Mouse (Mus musculus) CH12.LX (cell line): ENCODE results near the gene Erbb2. TPM values are rescaled to one million over a fixed set of nuclear protein-coding genes. Genes with fewer than 3 reads are reported as not detected.

Experiments
- DNase-seq: peaks from one replicate; pipeline ENCODE4 v3.0.0-alpha.2; 2013; ENCODE audit errors: extremely low read depth
- H3K27ac ChIP-seq: 2 replicates; pipeline ENCODE4 v1.5.1; 2012; ENCODE audit warnings: low read depth, mild to moderate bottlenecking, control low read depth, moderate library complexity; ENCODE audit not compliant: insufficient read depth
- H3K27me3 ChIP-seq: replicated peaks from 2 replicates; pipeline ENCODE3; 2012; ENCODE audit warnings: inconsistent platforms
- H3K36me3 ChIP-seq, 2 experiments: replicated peaks in 1 of 2; 2 replicates each; pipeline versions ENCODE3 to v1.6.1; 2012; ENCODE audit warnings: inconsistent platforms in 1 of 2, low read length in 1 of 2, mild to moderate bottlenecking in 1 of 2, mixed read lengths in 1 of 2, moderate library complexity in 1 of 2; ENCODE audit not compliant: control insufficient read depth in 1 of 2, insufficient read depth in 1 of 2
- H3K4me1 ChIP-seq, 2 experiments: 2 replicates each; pipeline ENCODE4 v1.6.1; 2012; ENCODE audit warnings: inconsistent platforms in 1 of 2, moderate library complexity in 1 of 2; ENCODE audit not compliant: insufficient read depth in 2 of 2, control insufficient read depth in 1 of 2
- H3K4me2 ChIP-seq: 2 replicates; pipeline ENCODE4 v1.6.1; 2012; ENCODE audit warnings: low read depth, mild to moderate bottlenecking, control low read depth; ENCODE audit not compliant: poor library complexity, insufficient read depth, severe bottlenecking
- H3K4me3 ChIP-seq, 3 experiments: fragments of 150-350 bp in 1 of 3; sonication (generic) in 1 of 3; replicated peaks in 1 of 3; 2 replicates each; pipeline versions ENCODE3 to v1.5.1; 2011 to 2012; ENCODE audit warnings: low read depth in 2 of 3, low read length in 2 of 3, mild to moderate bottlenecking in 2 of 3, moderate library complexity in 2 of 3, control low read depth in 1 of 3, improper control_type of control experiment in 1 of 3, inconsistent platforms in 1 of 3, mixed read lengths in 1 of 3; ENCODE audit not compliant: poor library complexity in 1 of 3
- H3K79me2 ChIP-seq: replicated peaks from 2 replicates; pipeline ENCODE4 v1.6.1; 2012; ENCODE audit warnings: mild to moderate bottlenecking, moderate library complexity; ENCODE audit not compliant: control insufficient read depth, poor library complexity, insufficient read depth, severe bottlenecking; ENCODE audit errors: extremely low read depth
- H3K9ac ChIP-seq: 2 replicates; pipeline ENCODE4 v1.6.1; 2012; ENCODE audit warnings: low read depth, mild to moderate bottlenecking, control low read depth, moderate library complexity; ENCODE audit not compliant: insufficient read depth
- H3K9me3 ChIP-seq: replicated peaks from 2 replicates; pipeline ENCODE3; 2012; ENCODE audit warnings: low read length, inconsistent platforms, mixed read lengths
- JUN ChIP-seq: IDR thresholded peaks from 2 replicates; pipeline ENCODE4 v1.6.1; 2011; ENCODE audit warnings: low read depth, mild to moderate bottlenecking, low read length, improper control_type of control experiment, moderate library complexity; ENCODE audit not compliant: insufficient read depth
- JUND ChIP-seq: conservative IDR thresholded peaks from 2 replicates; pipeline ENCODE4 v1.6.1; 2011; ENCODE audit warnings: low read depth, low read length, improper control_type of control experiment
- MAFK ChIP-seq: IDR thresholded peaks from 2 replicates; pipeline ENCODE4 v1.6.1; 2011; ENCODE audit warnings: low read length, improper control_type of control experiment; ENCODE audit not compliant: insufficient replicate concordance
- POLR2A ChIP-seq: IDR thresholded peaks from 2 replicates; pipeline ENCODE4 v1.6.1; 2011; ENCODE audit warnings: low read depth, mild to moderate bottlenecking, improper control_type of control experiment, low read length
- ZKSCAN1 ChIP-seq: IDR thresholded peaks from 2 replicates; pipeline ENCODE4 v1.6.1; 2012; ENCODE audit warnings: low read depth, inconsistent platforms, low read length, improper control_type of control experiment, borderline replicate concordance
- dilution Hi-C: fragments of 300-500 bp; cut with MboI; formaldehyde crosslinking; loops from 2 replicates; pipeline ENCODE4 v1.14.3; 2020; ENCODE audit warnings: low sequenced_read_pairs; ENCODE audit not compliant: extremely low pct_unique_long_range_greater_than_20kb, extremely low pct_ligation_motif_present
- in situ Hi-C: fragments of 300-500 bp; cut with MboI; formaldehyde crosslinking; loops from 3 replicates; pipeline ENCODE4 v1.14.3; 2019; ENCODE audit warnings: low sequenced_read_pairs, low pct_ligation_motif_present, low pct_unique_long_range_greater_than_20kb, mixed read lengths
- polyA plus RNA-seq: library from polyadenylated mRNA; unstranded; fragments of >175 nt; gene quantifications from 2 replicates; pipeline ENCODE4 v1.2.1, GENCODE M21; 2012; ENCODE audit warnings: low read depth; ENCODE audit not compliant: insufficient read length
- total RNA-seq, 2 experiments: library from RNA; depleted of rRNA; stranded (reverse); fragments of 300-350 nt in 1 of 2; fragments of >200 nt in 1 of 2; gene quantifications; 2 replicates each; pipeline ENCODE4 v1.2.3; 2012 to 2014

Gene Erbb2
- total and polyA plus RNA-seq, 3 experiments = 0.06 to 0.17 TPM; not detected in 1

DNA sequence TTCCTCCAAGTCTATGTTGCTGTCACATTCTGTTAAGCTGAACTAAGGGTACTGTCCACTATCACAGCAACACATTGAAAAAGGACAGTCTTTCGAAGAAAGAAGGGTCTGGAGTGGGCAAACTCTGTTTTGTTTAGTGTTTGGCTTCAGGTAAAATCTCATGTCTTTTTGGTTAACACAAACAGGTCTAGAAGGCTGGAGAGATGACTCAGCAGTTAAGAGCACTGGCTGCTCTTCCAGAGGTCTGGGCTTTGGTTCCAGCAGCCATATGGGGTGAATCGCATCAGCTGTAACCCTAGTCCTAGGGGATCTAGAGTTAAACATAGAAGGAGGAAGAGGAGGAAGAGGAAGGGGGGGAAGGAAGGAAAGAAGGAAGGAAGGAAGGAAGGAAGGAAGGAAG lies 73.5 kb downstream of the Erbb2 start:
- no peaks in the 10 kb centered on the region for H3K27me3 ChIP-seq
- H3K9ac ChIP-seq = no peak overlapping the region
- no peak overlapping the region for H3K27ac ChIP-seq
- TF ChIP-seq ZKSCAN1 (no peak), JUN (no peak), POLR2A (no peak), MAFK (peak; percentile 73; the same call in 1 of the 2 replicates), JUND (no peak)
- no peak overlapping the region for H3K4me2 ChIP-seq
- in situ Hi-C loops (no loop called here), dilution Hi-C loops (no loop called here)
- no peaks in the 10 kb centered on the region for H3K9me3 ChIP-seq
- H3K4me3 ChIP-seq = no peak overlapping the region
- no peak for DNase-seq
- peaks cover 8 to 81% of the 10 kb centered on the region in 2 experiments for H3K4me1 ChIP-seq
- peaks cover 58 to 90% of the 10 kb centered on the region in 2 experiments for H3K36me3 ChIP-seq
- no peaks in the 10 kb centered on the region for H3K79me2 ChIP-seq

Other genes starting within 250 kb of the Erbb2 start
- gene Med1, start 219.2 kb upstream of the Erbb2 start, total RNA-seq (2012; rRNA removed) = 28.8 and 40.8 TPM in 2 replicates
- gene Med1, start 219.2 kb upstream of the Erbb2 start, total RNA-seq (2014; rRNA removed) = 51.4 and 52.0 TPM in 2 replicates
- gene Med1, start 219.2 kb upstream of the Erbb2 start, polyA plus RNA-seq = 54.7 and 58.9 TPM in 2 replicates
- 29.6 and 38.2 TPM in 2 replicates for gene Cdk12, start 209.4 kb upstream of the Erbb2 start, total RNA-seq (2012; rRNA removed)
- 26.1 and 27.8 TPM in 2 replicates for gene Cdk12, start 209.4 kb upstream of the Erbb2 start, total RNA-seq (2014; rRNA removed)
- gene Cdk12, start 209.4 kb upstream of the Erbb2 start, polyA plus RNA-seq = 39.1 and 44.1 TPM in 2 replicates
- not detected in 2 replicates for gene Neurod2, start 82.8 kb upstream of the Erbb2 start, total RNA-seq (2012; rRNA removed)
- gene Neurod2, start 82.8 kb upstream of the Erbb2 start, total RNA-seq (2014; rRNA removed) = not detected in 2 replicates
- not detected in 2 replicates for gene Neurod2, start 82.8 kb upstream of the Erbb2 start, polyA plus RNA-seq
- gene Ppp1r1b, start 64.1 kb upstream of the Erbb2 start, total RNA-seq (2012; rRNA removed) = 0.08 TPM in 1 of 2 replicates, not detected in the other
- gene Ppp1r1b, start 64.1 kb upstream of the Erbb2 start, total RNA-seq (2014; rRNA removed) = not detected in 2 replicates
- gene Ppp1r1b, start 64.1 kb upstream of the Erbb2 start, polyA plus RNA-seq = not detected in 2 replicates
- 39.6 and 44.4 TPM in 2 replicates for gene Stard3, start 54.1 kb upstream of the Erbb2 start, total RNA-seq (2012; rRNA removed)
- gene Stard3, start 54.1 kb upstream of the Erbb2 start, total RNA-seq (2014; rRNA removed) = 28.4 and 33.9 TPM in 2 replicates
- gene Stard3, start 54.1 kb upstream of the Erbb2 start, polyA plus RNA-seq = 28.9 and 31.7 TPM in 2 replicates
- 0.50 TPM in 1 of 2 replicates, not detected in the other for gene Tcap, start 28.7 kb upstream of the Erbb2 start, total RNA-seq (2012; rRNA removed)
- gene Tcap, start 28.7 kb upstream of the Erbb2 start, total RNA-seq (2014; rRNA removed) = not detected in 2 replicates
- not detected in 2 replicates for gene Tcap, start 28.7 kb upstream of the Erbb2 start, polyA plus RNA-seq
- gene Pnmt, start 26.0 kb upstream of the Erbb2 start, total RNA-seq (2012; rRNA removed) = not detected in 2 replicates
- gene Pnmt, start 26.0 kb upstream of the Erbb2 start, total RNA-seq (2014; rRNA removed) = not detected in 2 replicates
- not detected in 2 replicates for gene Pnmt, start 26.0 kb upstream of the Erbb2 start, polyA plus RNA-seq
- gene Pgap3, start 12.0 kb upstream of the Erbb2 start, total RNA-seq (2012; rRNA removed) = 6.9 and 7.1 TPM in 2 replicates
- 2.4 and 3.3 TPM in 2 replicates for gene Pgap3, start 12.0 kb upstream of the Erbb2 start, total RNA-seq (2014; rRNA removed)
- 6.5 and 7.1 TPM in 2 replicates for gene Pgap3, start 12.0 kb upstream of the Erbb2 start, polyA plus RNA-seq
- 129 and 136 TPM in 2 replicates for gene Mien1, start 26.5 kb downstream of the Erbb2 start, total RNA-seq (2012; rRNA removed)
- 80.3 and 84.7 TPM in 2 replicates for gene Mien1, start 26.5 kb downstream of the Erbb2 start, total RNA-seq (2014; rRNA removed)
- 94.6 and 109 TPM in 2 replicates for gene Mien1, start 26.5 kb downstream of the Erbb2 start, polyA plus RNA-seq
- gene Grb7, start 33.9 kb downstream of the Erbb2 start, total RNA-seq (2012; rRNA removed) = 8.0 and 13.3 TPM in 2 replicates
- 3.0 and 4.5 TPM in 2 replicates for gene Grb7, start 33.9 kb downstream of the Erbb2 start, total RNA-seq (2014; rRNA removed)
- 9.9 and 11.5 TPM in 2 replicates for gene Grb7, start 33.9 kb downstream of the Erbb2 start, polyA plus RNA-seq
- gene Ikzf3, start 133.6 kb downstream of the Erbb2 start, total RNA-seq (2012; rRNA removed) = 110 and 124 TPM in 2 replicates
- gene Ikzf3, start 133.6 kb downstream of the Erbb2 start, total RNA-seq (2014; rRNA removed) = 118 and 130 TPM in 2 replicates
- 238 and 243 TPM in 2 replicates for gene Ikzf3, start 133.6 kb downstream of the Erbb2 start, polyA plus RNA-seq
- 3.1 and 3.9 TPM in 2 replicates for gene Zpbp2, start 138.6 kb downstream of the Erbb2 start, total RNA-seq (2012; rRNA removed)
- gene Zpbp2, start 138.6 kb downstream of the Erbb2 start, total RNA-seq (2014; rRNA removed) = 3.2 and 5.0 TPM in 2 replicates
- gene Zpbp2, start 138.6 kb downstream of the Erbb2 start, polyA plus RNA-seq = 3.0 and 3.7 TPM in 2 replicates
- gene Ormdl3, start 174.9 kb downstream of the Erbb2 start, total RNA-seq (2012; rRNA removed) = 45.1 and 49.7 TPM in 2 replicates
- 30.6 and 32.9 TPM in 2 replicates for gene Ormdl3, start 174.9 kb downstream of the Erbb2 start, total RNA-seq (2014; rRNA removed)
- gene Ormdl3, start 174.9 kb downstream of the Erbb2 start, polyA plus RNA-seq = 32.5 and 34.9 TPM in 2 replicates
- not detected in 2 replicates for gene Lrrc3c, start 185.8 kb downstream of the Erbb2 start, total RNA-seq (2012; rRNA removed)
- not detected in 2 replicates for gene Lrrc3c, start 185.8 kb downstream of the Erbb2 start, total RNA-seq (2014; rRNA removed)
- not detected in 2 replicates for gene Lrrc3c, start 185.8 kb downstream of the Erbb2 start, polyA plus RNA-seq
- 1.8 and 2.0 TPM in 2 replicates for gene Gm12355, start 213.2 kb downstream of the Erbb2 start, total RNA-seq (2012; rRNA removed)
- gene Gm12355, start 213.2 kb downstream of the Erbb2 start, total RNA-seq (2014; rRNA removed) = 24.2 and 26.0 TPM in 2 replicates
- 3.0 and 9.8 TPM in 2 replicates for gene Gm12355, start 213.2 kb downstream of the Erbb2 start, polyA plus RNA-seq
- gene Gsdma3, start 213.9 kb downstream of the Erbb2 start, total RNA-seq (2012; rRNA removed) = not detected in 2 replicates
- gene Gsdma3, start 213.9 kb downstream of the Erbb2 start, total RNA-seq (2014; rRNA removed) = not detected in 2 replicates
- not detected in 2 replicates for gene Gsdma3, start 213.9 kb downstream of the Erbb2 start, polyA plus RNA-seq
- gene Gsdma2, start 234.3 kb downstream of the Erbb2 start, total RNA-seq (2012; rRNA removed) = not detected in 2 replicates
- gene Gsdma2, start 234.3 kb downstream of the Erbb2 start, total RNA-seq (2014; rRNA removed) = not detected in 2 replicates
- gene Gsdma2, start 234.3 kb downstream of the Erbb2 start, polyA plus RNA-seq = not detected in 2 replicates